Mouse (Mus musculus): Measurements from ENCODE around the gene Cd37.

GRCm38 (mm10) chr7:45191161-45191560 lies 47.8 kb downstream of the Cd37 start:
- TF ChIP-seq POLR2A (IDR thresholded peaks at IDR 0.05; ENCODE audit: low read depth, low read length), result no peak
- TF ChIP-seq CTCF (IDR thresholded peaks at IDR 0.05; ENCODE audit: extremely low read depth, insufficient read length, insufficient replicate concordance, low read depth, low read length), result no peak

Measured in small intestine, adult 2 months (tissue).